Mouse (Mus musculus): ENCODE results near the gene Syna.

DNA sequence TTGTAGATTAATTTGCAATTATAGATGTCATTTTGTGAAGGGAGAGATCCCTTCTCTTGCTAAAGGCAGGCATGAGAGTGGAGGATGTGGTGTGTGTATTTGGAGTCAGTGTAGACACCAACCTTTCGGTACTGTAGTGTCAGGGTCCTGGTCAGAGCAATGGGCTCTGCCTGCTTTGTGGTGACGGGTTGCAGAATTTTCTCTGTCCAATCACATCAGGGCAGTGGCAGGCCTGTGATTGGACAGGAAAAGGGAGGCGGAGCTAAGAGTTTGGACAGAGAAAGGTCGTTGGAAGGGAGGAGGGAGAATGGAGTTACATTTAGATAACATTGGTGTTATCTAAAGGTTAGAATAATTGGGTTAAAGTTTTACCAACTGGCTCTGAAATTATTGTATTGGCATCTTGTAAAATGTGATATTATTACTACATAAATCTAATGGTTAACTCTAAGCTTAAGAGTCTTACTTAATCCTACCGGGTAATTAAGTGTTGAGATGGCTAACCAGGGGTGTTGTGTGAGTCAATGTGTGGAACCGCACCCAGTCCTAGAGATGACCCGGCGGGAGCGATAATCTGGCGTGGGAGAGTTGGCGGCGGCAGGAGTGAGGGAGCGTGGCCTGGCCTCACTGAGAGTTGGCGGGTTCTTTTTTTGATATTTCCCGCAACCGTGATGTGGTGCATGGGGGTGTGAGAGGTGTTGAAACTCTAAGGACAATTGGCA lies 640 bp upstream of the Syna start:
- TF ChIP-seq POLR2A (IDR thresholded peaks at IDR 0.05; ENCODE audit: borderline replicate concordance, control insufficient read depth, low read depth, low read length) (no peak), CTCF (IDR thresholded peaks at IDR 0.05; ENCODE audit: control insufficient read depth, insufficient read depth, low read length) (no peak)
